Mouse (Mus musculus) MEL (cell line): ENCODE data around the gene Myom1. TPM values are rescaled to one million over a fixed set of nuclear protein-coding genes. Genes with fewer than 3 reads are reported as not detected.

ENCODE experiments used
- DNase-seq: peaks from one replicate; pipeline ENCODE4 v3.0.0; 2011; ENCODE audit warnings: low read depth, low spot score
- H3K27ac ChIP-seq: 2 replicates; pipeline ENCODE4 v1.5.1; 2012; ENCODE audit warnings: low read depth, mild to moderate bottlenecking, control low read depth, low read length, moderate library complexity; ENCODE audit not compliant: control insufficient read depth
- H3K27me3 ChIP-seq, 2 experiments: fragments of 150-350 bp in 1 of 2; sonication (generic) in 1 of 2; 2 replicates each; pipeline ENCODE4 v1.6.1; 2012; ENCODE audit warnings: low read length in 2 of 2, mild to moderate bottlenecking in 2 of 2, improper control_type of control experiment in 1 of 2, moderate library complexity in 1 of 2; ENCODE audit not compliant: insufficient read depth in 2 of 2, control insufficient read depth in 1 of 2
- H3K36me3 ChIP-seq, 2 experiments: 2 replicates each; pipeline ENCODE4 v1.6.1; 2012 to 2014; ENCODE audit warnings: low read length in 2 of 2, improper control_type of control experiment in 1 of 2, inconsistent platforms in 1 of 2, mild to moderate bottlenecking in 1 of 2; ENCODE audit not compliant: insufficient read depth in 2 of 2, control insufficient read depth in 1 of 2
- H3K4me1 ChIP-seq, 2 experiments: fragments of 150-350 bp in 1 of 2; sonication (generic) in 1 of 2; 2 replicates each; pipeline ENCODE4 v1.6.1; 2012; ENCODE audit warnings: low read length in 2 of 2, improper control_type of control experiment in 1 of 2, mild to moderate bottlenecking in 1 of 2; ENCODE audit not compliant: insufficient read depth in 2 of 2, control insufficient read depth in 1 of 2
- H3K4me3 ChIP-seq, 2 experiments: fragments of 150-350 bp in 1 of 2; sonication (generic) in 1 of 2; 2 replicates each; pipeline ENCODE4 v1.5.1; 2012; ENCODE audit warnings: low read depth in 2 of 2, low read length in 2 of 2, mild to moderate bottlenecking in 2 of 2, moderate library complexity in 2 of 2, control low read depth in 1 of 2, improper control_type of control experiment in 1 of 2; ENCODE audit not compliant: control insufficient read depth in 1 of 2, insufficient read depth in 1 of 2
- H3K79me2 ChIP-seq: 2 replicates; pipeline ENCODE4 v1.6.1; 2012; ENCODE audit warnings: mild to moderate bottlenecking, low read length, moderate library complexity; ENCODE audit not compliant: control insufficient read depth, poor library complexity, insufficient read depth
- H3K9ac ChIP-seq: 2 replicates; pipeline ENCODE4 v1.6.1; 2012; ENCODE audit warnings: low read depth, mild to moderate bottlenecking, control low read depth, low read length, moderate library complexity; ENCODE audit not compliant: control insufficient read depth, poor library complexity, severe bottlenecking
- H3K9me3 ChIP-seq: fragments of 150-350 bp; sonication (generic); replicated peaks from 2 replicates; pipeline ENCODE4 v1.6.1; 2012; ENCODE audit warnings: mild to moderate bottlenecking, low read length, improper control_type of control experiment, moderate library complexity; ENCODE audit not compliant: insufficient read depth
- CHD2 ChIP-seq: IDR thresholded peaks from 2 replicates; pipeline ENCODE4 v1.6.1; 2011; ENCODE audit warnings: low read length, improper control_type of control experiment
- E2F4 ChIP-seq: IDR thresholded peaks from 2 replicates; pipeline ENCODE4 v1.6.1; 2011; ENCODE audit warnings: low read depth, low read length, improper control_type of control experiment, borderline replicate concordance
- ELF1 ChIP-seq: IDR thresholded peaks from 2 replicates; pipeline ENCODE4 v1.6.1; 2014; ENCODE audit warnings: low read depth, mild to moderate bottlenecking, inconsistent platforms, low read length, improper control_type of control experiment, moderate library complexity
- EP300 ChIP-seq, 2 experiments: IDR thresholded peaks; 2 replicates each; pipeline ENCODE4 v1.6.1; 2011; ENCODE audit warnings: improper control_type of control experiment in 2 of 2, low read length in 2 of 2, low read depth in 1 of 2, mild to moderate bottlenecking in 1 of 2
- ETS1 ChIP-seq: IDR thresholded peaks from 2 replicates; pipeline ENCODE4 v1.6.1; 2012; ENCODE audit warnings: low read depth, mild to moderate bottlenecking, inconsistent platforms, low read length, improper control_type of control experiment, moderate library complexity
- JUND ChIP-seq: IDR thresholded peaks from 2 replicates; pipeline ENCODE4 v1.6.1; 2011; ENCODE audit warnings: low read depth, mild to moderate bottlenecking, improper control_type of control experiment, low read length
- KAT2A ChIP-seq: conservative IDR thresholded peaks from 2 replicates; pipeline ENCODE4 v1.6.1; 2012; ENCODE audit warnings: low read depth, low read length, improper control_type of control experiment, inconsistent platforms
- MXI1 ChIP-seq: IDR thresholded peaks from 2 replicates; pipeline ENCODE4 v1.6.1; 2011; ENCODE audit warnings: mild to moderate bottlenecking, low read depth, low read length, improper control_type of control experiment
- MYB ChIP-seq: IDR thresholded peaks from 2 replicates; pipeline ENCODE4 v1.6.1; 2011; ENCODE audit warnings: mild to moderate bottlenecking, low read depth, low read length, improper control_type of control experiment
- POLR2AphosphoS5 ChIP-seq: IDR thresholded peaks from 2 replicates; pipeline ENCODE4 v1.6.1; 2012; ENCODE audit warnings: low read depth, borderline replicate concordance, mild to moderate bottlenecking, inconsistent platforms, low read length, moderate library complexity, mixed read lengths
- RCOR1 ChIP-seq: IDR thresholded peaks from 2 replicates; pipeline ENCODE4 v1.6.1; 2012; ENCODE audit warnings: low read depth, mild to moderate bottlenecking, inconsistent platforms, low read length, improper control_type of control experiment
- SMC3 ChIP-seq: IDR thresholded peaks from 2 replicates; pipeline ENCODE4 v1.6.1; 2011; ENCODE audit warnings: low read depth, low read length, improper control_type of control experiment
- TAL1 ChIP-seq: IDR thresholded peaks from 2 replicates; pipeline ENCODE4 v1.6.1; 2012; ENCODE audit warnings: mild to moderate bottlenecking, inconsistent platforms, low read length, moderate library complexity, mixed read lengths
- TCF12 ChIP-seq: IDR thresholded peaks from 2 replicates; pipeline ENCODE4 v1.6.1; 2014; ENCODE audit warnings: low read depth, mild to moderate bottlenecking, inconsistent platforms, low read length, improper control_type of control experiment, moderate library complexity
- UBTF ChIP-seq: IDR thresholded peaks from 2 replicates; pipeline ENCODE4 v1.6.1; 2012; ENCODE audit warnings: low read depth, mild to moderate bottlenecking, inconsistent platforms, low read length, improper control_type of control experiment, moderate library complexity, borderline replicate concordance; ENCODE audit not compliant: insufficient read depth
- USF2 ChIP-seq, 2 experiments: IDR thresholded peaks; 2 replicates each; pipeline ENCODE4 v1.6.1; 2011 to 2012; ENCODE audit warnings: improper control_type of control experiment in 2 of 2, low read length in 2 of 2, borderline replicate concordance in 1 of 2, inconsistent platforms in 1 of 2, low read depth in 1 of 2, mild to moderate bottlenecking in 1 of 2; ENCODE audit not compliant: insufficient read depth in 1 of 2
- ZC3H11A ChIP-seq: IDR thresholded peaks from 2 replicates; pipeline ENCODE4 v1.6.1; 2012; ENCODE audit warnings: low read depth, mild to moderate bottlenecking, inconsistent platforms, low read length, improper control_type of control experiment
- ZKSCAN1 ChIP-seq: IDR thresholded peaks from 2 replicates; pipeline ENCODE4 v1.6.1; 2012; ENCODE audit warnings: low read depth, mild to moderate bottlenecking, inconsistent platforms, low read length, improper control_type of control experiment, moderate library complexity
- polyA plus RNA-seq, 2 experiments: library from polyadenylated mRNA; stranded (reverse) in 1 of 2; unstranded in 1 of 2; fragments of >175 nt in 1 of 2; fragments of >200 nt in 1 of 2; gene quantifications; 2 replicates each; pipeline versions ENCODE4 v1.2.1 to v1.2.4; 2012; ENCODE audit warnings: low replicate concordance in 2 of 2, low read depth in 1 of 2; ENCODE audit not compliant: insufficient read length in 2 of 2, insufficient read depth in 1 of 2, missing spikeins in 1 of 2
- total RNA-seq: library from RNA; depleted of rRNA; stranded (reverse); fragments of 300-350 nt; gene quantifications from 2 replicates; pipeline ENCODE4 v1.2.3, GENCODE M21; 2012

Gene Myom1
- total and polyA plus RNA-seq, 3 experiments: 0.65 to 0.79 TPM; not detected in 1

DNA sequence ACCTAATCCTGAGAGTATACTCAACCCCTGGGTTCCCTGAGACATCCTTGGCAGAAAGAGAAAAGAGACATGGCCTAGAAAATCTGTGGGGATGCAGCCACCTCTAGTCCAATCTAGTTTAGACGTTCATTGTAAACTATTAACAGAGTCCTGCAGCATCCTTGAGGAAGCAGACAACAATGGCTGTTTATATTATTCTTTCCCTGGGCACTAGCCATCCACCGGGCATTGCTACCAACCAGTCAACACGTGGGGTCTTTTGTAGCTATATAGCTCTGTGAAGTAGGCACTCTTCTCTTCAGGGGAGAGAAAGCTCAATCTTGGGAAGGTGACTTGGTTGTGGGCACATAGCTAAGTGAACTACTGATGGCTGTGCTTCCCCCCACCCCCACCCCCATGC lies 110.3 kb downstream of the Myom1 start:
- Histone ChIP-seq H3K27ac (no peak overlapping the region), H3K4me1 (0 out of 4 replicates have a peak, but pooled peaks cover 0 to under 1% of the 10 kb centered on the region in 2 experiments), H3K9me3 (no peaks in the 10 kb centered on the region), H3K27me3 (no peaks in the 10 kb centered on the region), H3K9ac (no peak overlapping the region), H3K36me3 (no peaks in the 10 kb centered on the region), H3K4me3 (no peak overlapping the region), H3K79me2 (no peaks in the 10 kb centered on the region)
- no peak for DNase-seq
- TF ChIP-seq SMC3 (no peak), TCF12 (no peak), ETS1 (no peak), E2F4 (no peak), EP300 (IDR thresholded peaks at IDR 0.05; ENCODE audit: low read depth in 1 of 2, low read length in 2 of 2) (no peak), UBTF (no peak), KAT2A (no peak), MXI1 (no peak), RCOR1 (no peak), MYB (no peak), ZKSCAN1 (no peak), TAL1 (no peak), ELF1 (no peak), POLR2AphosphoS5 (no peak), JUND (no peak), CHD2 (no peak)

DNA sequence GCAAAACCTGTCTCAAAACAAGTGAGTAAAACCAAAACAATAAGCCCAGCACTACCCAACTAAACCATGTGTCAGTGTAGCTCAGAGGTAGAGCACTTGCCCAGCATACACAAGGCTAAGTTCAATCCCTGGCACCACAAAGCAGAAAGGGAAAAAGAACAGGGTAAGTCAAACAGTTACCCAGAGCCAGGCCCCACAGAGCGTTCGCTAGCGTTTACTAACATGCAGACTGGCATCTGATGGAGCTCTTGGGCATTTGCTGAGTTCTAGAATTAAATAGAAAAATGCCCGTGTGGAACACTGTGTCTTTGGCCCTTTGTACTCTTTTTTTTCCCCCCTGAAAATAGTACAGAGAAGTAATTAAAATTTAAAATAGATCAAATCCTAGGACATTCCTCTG lies 111.8 kb downstream of the Myom1 start:
- H3K4me3 ChIP-seq: no peak overlapping the region
- no peaks in the 10 kb centered on the region for H3K27me3 ChIP-seq
- H3K27ac ChIP-seq: no peak overlapping the region
- DNase-seq: no peak
- TF ChIP-seq ZC3H11A (no peak), TAL1 (no peak), ETS1 (no peak), USF2 (IDR thresholded peaks at IDR 0.05; ENCODE audit: borderline replicate concordance in 1 of 2, insufficient read depth in 1 of 2, low read depth in 1 of 2, low read length in 2 of 2) (no peak), ZKSCAN1 (no peak)
- TF ChIP-seq, all 39 proteins: peak for 0
- no peaks in the 10 kb centered on the region for H3K9me3 ChIP-seq
- no peak overlapping the region for H3K9ac ChIP-seq
- H3K36me3 ChIP-seq: peaks cover 0 to 3% of the 10 kb centered on the region in 2 experiments; a peak in 1 of 4 replicates
- H3K79me2 ChIP-seq: no peaks in the 10 kb centered on the region
- H3K4me1 ChIP-seq: peaks cover 4 to 14% of the 10 kb centered on the region in 2 experiments
